Mouse (Mus musculus): ENCODE data around the gene Src. TPM values are rescaled to one million over a fixed set of nuclear protein-coding genes. Genes with fewer than 3 reads are reported as not detected.
"Not testable (repeated sequence)": the region's sequence is repeated elsewhere in the genome, so short reads cannot be mapped to it uniquely, and the experiment has no call there.

Src gene
- polyA plus RNA-seq, 1 experiment: 15.4 TPM

- no peak overlapping the region for H3K27ac ChIP-seq (ENCODE audit: control insufficient read depth, insufficient read depth, low read depth, low read length, poor library complexity)
- no peak overlapping the region for H3K4me3 ChIP-seq (replicated peaks; ENCODE audit: control insufficient read depth, low read depth, low read length)
- WGBS: 71% methylated on average over 12 of the region's 12 CpGs
- no peak for TF ChIP-seq POLR2A (IDR thresholded peaks at IDR 0.05; ENCODE audit: borderline replicate concordance, control insufficient read depth, low read depth, low read length)
- TF ChIP-seq CTCF (IDR thresholded peaks at IDR 0.05; ENCODE audit: control insufficient read depth, insufficient read depth, low read length): no peak
- no peaks in the 10 kb centered on the region for H3K4me1 ChIP-seq (ENCODE audit: control insufficient read depth, insufficient read depth, low read length)
These were observed 64.5 kb downstream of the Src start for GRCm38 (mm10) chr2:157482729-157483128.

GRCm38 (mm10) chr2:157486559-157486958 is 68.3 kb downstream of the Src start:
- H3K4me3 ChIP-seq (replicated peaks; ENCODE audit: control insufficient read depth, low read depth, low read length); H3K27ac ChIP-seq (ENCODE audit: control insufficient read depth, insufficient read depth, low read depth, low read length, poor library complexity); H3K4me1 ChIP-seq (ENCODE audit: control insufficient read depth, insufficient read depth, low read length): not testable (repeated sequence)
- WGBS: 81% methylated on average over 5 of the region's 5 CpGs

- H3K4me1 ChIP-seq (ENCODE audit: control insufficient read depth, insufficient read depth, low read length): no peaks in the 10 kb centered on the region
- no peak for TF ChIP-seq POLR2A (IDR thresholded peaks at IDR 0.05; ENCODE audit: borderline replicate concordance, control insufficient read depth, low read depth, low read length)
- no peak for TF ChIP-seq CTCF (IDR thresholded peaks at IDR 0.05; ENCODE audit: control insufficient read depth, insufficient read depth, low read length)
- WGBS: 69% methylated on average over 7 of the region's 7 CpGs
- no peak overlapping the region for H3K4me3 ChIP-seq (replicated peaks; ENCODE audit: control insufficient read depth, low read depth, low read length)
- H3K27ac ChIP-seq (ENCODE audit: control insufficient read depth, insufficient read depth, low read depth, low read length, poor library complexity): no peak overlapping the region
These were observed 68.9 kb downstream of the Src start for GRCm38 (mm10) chr2:157486981-157487656.

- WGBS: 73% methylated on average over 12 of the region's 12 CpGs
- no peak for TF ChIP-seq CTCF (IDR thresholded peaks at IDR 0.05; ENCODE audit: control insufficient read depth, insufficient read depth, low read length)
- no peak for TF ChIP-seq POLR2A (IDR thresholded peaks at IDR 0.05; ENCODE audit: borderline replicate concordance, control insufficient read depth, low read depth, low read length)
- Histone ChIP-seq H3K4me1 (ENCODE audit: control insufficient read depth, insufficient read depth, low read length) (no peaks in the 10 kb centered on the region), H3K4me3 (replicated peaks; ENCODE audit: control insufficient read depth, low read depth, low read length) (no peak overlapping the region), H3K27ac (ENCODE audit: control insufficient read depth, insufficient read depth, low read depth, low read length, poor library complexity) (no peak overlapping the region)
These were observed 69.5 kb downstream of the Src start for GRCm38 (mm10) chr2:157487733-157488175.

GRCm38 (mm10) chr2:157493240-157493639 is 75.0 kb downstream of the Src start:
- Histone ChIP-seq H3K4me3 (replicated peaks; ENCODE audit: control insufficient read depth, low read depth, low read length) (no peak overlapping the region), H3K27ac (ENCODE audit: control insufficient read depth, insufficient read depth, low read depth, low read length, poor library complexity) (no peak overlapping the region), H3K4me1 (ENCODE audit: control insufficient read depth, insufficient read depth, low read length) (no peaks in the 10 kb centered on the region)
- 69% methylated on average over 3 of the region's 3 CpGs for WGBS
- TF ChIP-seq POLR2A (IDR thresholded peaks at IDR 0.05; ENCODE audit: borderline replicate concordance, control insufficient read depth, low read depth, low read length): no peak
- TF ChIP-seq CTCF (IDR thresholded peaks at IDR 0.05; ENCODE audit: control insufficient read depth, insufficient read depth, low read length): no peak

GRCm38 (mm10) chr2:157498529-157498928 is 80.3 kb downstream of the Src start:
- TF ChIP-seq POLR2A (IDR thresholded peaks at IDR 0.05; ENCODE audit: borderline replicate concordance, control insufficient read depth, low read depth, low read length): no peak
- TF ChIP-seq CTCF (IDR thresholded peaks at IDR 0.05; ENCODE audit: control insufficient read depth, insufficient read depth, low read length): no peak
- Histone ChIP-seq H3K27ac (ENCODE audit: control insufficient read depth, insufficient read depth, low read depth, low read length, poor library complexity) (no peak overlapping the region), H3K4me1 (ENCODE audit: control insufficient read depth, insufficient read depth, low read length) (no peaks in the 10 kb centered on the region; the same call in 1 of the 2 replicates), H3K4me3 (replicated peaks; ENCODE audit: control insufficient read depth, low read depth, low read length) (no peak overlapping the region)
- WGBS: 64% methylated on average over 4 of the region's 4 CpGs

GRCm38 (mm10) chr2:157500364-157500763 is 82.1 kb downstream of the Src start:
- no peak overlapping the region for H3K4me3 ChIP-seq (replicated peaks; ENCODE audit: control insufficient read depth, low read depth, low read length)
- WGBS: 3% methylated on average over 2 of the region's 2 CpGs
- no peak overlapping the region for H3K27ac ChIP-seq (ENCODE audit: control insufficient read depth, insufficient read depth, low read depth, low read length, poor library complexity)
- TF ChIP-seq POLR2A (IDR thresholded peaks at IDR 0.05; ENCODE audit: borderline replicate concordance, control insufficient read depth, low read depth, low read length) (no peak), CTCF (IDR thresholded peaks at IDR 0.05; ENCODE audit: control insufficient read depth, insufficient read depth, low read length) (no peak)
- H3K4me1 ChIP-seq (ENCODE audit: control insufficient read depth, insufficient read depth, low read length): no peaks in the 10 kb centered on the region; the same call in 1 of the 2 replicates

- no peak overlapping the region for H3K4me3 ChIP-seq (replicated peaks; ENCODE audit: control insufficient read depth, low read depth, low read length)
- WGBS: 58% methylated on average over 4 of the region's 4 CpGs
- no peaks in the 10 kb centered on the region; the same call in 1 of the 2 replicates for H3K4me1 ChIP-seq (ENCODE audit: control insufficient read depth, insufficient read depth, low read length)
- TF ChIP-seq POLR2A (IDR thresholded peaks at IDR 0.05; ENCODE audit: borderline replicate concordance, control insufficient read depth, low read depth, low read length) (no peak), CTCF (IDR thresholded peaks at IDR 0.05; ENCODE audit: control insufficient read depth, insufficient read depth, low read length) (no peak)
- H3K27ac ChIP-seq (ENCODE audit: control insufficient read depth, insufficient read depth, low read depth, low read length, poor library complexity): no peak overlapping the region
These were observed 83.1 kb downstream of the Src start for GRCm38 (mm10) chr2:157501324-157501723.

GRCm38 (mm10) chr2:157506779-157507178 is 88.5 kb downstream of the Src start:
- TF ChIP-seq CTCF (IDR thresholded peaks at IDR 0.05; ENCODE audit: control insufficient read depth, insufficient read depth, low read length) (no peak), POLR2A (IDR thresholded peaks at IDR 0.05; ENCODE audit: borderline replicate concordance, control insufficient read depth, low read depth, low read length) (no peak)
- Histone ChIP-seq H3K27ac (ENCODE audit: control insufficient read depth, insufficient read depth, low read depth, low read length, poor library complexity) (no peak overlapping the region), H3K4me1 (ENCODE audit: control insufficient read depth, insufficient read depth, low read length) (no peaks in the 10 kb centered on the region), H3K4me3 (replicated peaks; ENCODE audit: control insufficient read depth, low read depth, low read length) (no peak overlapping the region)
- WGBS: 65% methylated on average over 14 of the region's 14 CpGs

Measured in bone marrow, adult 2 months (tissue).